Mouse (Mus musculus): ENCODE results near the gene Tsc22d1.

DNA sequence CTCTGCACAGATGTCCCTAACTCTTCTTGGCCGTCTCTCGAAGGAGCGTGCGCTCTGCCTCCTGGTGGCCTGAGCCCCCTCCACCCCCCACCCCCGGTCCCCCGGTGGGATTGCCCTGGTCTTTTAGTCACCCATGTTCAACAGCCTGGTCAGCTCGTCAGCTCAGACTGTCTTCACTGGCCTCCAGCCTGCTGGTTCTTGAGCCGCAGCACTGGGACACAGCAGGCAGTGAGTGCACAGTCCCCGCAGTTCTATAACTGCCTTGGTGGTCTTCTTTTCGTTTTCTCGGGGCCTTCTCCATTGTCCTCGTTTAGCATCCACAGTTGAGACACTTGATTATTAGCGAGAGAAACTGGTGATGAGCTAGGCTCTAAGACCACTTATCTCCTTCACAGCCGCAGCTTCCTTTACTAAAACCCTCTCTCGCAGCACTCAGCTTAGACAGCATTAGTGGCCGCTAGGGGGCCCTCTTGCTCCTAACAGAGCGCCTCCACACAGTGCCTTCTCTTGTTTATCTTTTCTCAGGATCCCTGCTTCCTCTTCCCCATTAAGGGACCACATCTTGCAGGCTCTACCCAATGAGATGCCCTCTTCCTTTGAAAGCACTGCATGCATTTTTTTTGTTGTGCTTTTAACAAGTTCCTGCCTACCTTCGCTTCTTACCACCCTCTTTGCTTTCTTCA lies 52.0 kb downstream of the Tsc22d1 start:
- TF ChIP-seq CTCF (IDR thresholded peaks at IDR 0.05; ENCODE audit: low read depth, low read length) = no peak
- no peak for TF ChIP-seq GATA1 (IDR thresholded peaks at IDR 0.05; ENCODE audit: borderline replicate concordance, low read length)

Measured in G1E (cell line).